Mouse (Mus musculus) mammary gland, adult 2 months (tissue): ENCODE data around the gene Blnk. TPM values are rescaled to one million over a fixed set of nuclear protein-coding genes. Genes with fewer than 3 reads are reported as not detected.

Source experiments
- polyA plus RNA-seq: library from polyadenylated mRNA; depleted of rRNA; stranded (reverse); fragments of >200 nt; gene quantifications from 2 replicates; pipeline ENCODE4 v1.2.3, GENCODE M21; 2012; ENCODE audit warnings: low replicate concordance; rRNA removed

Blnk gene
- 13.2 and 20.3 TPM in 2 replicates for polyA plus RNA-seq

DNA sequence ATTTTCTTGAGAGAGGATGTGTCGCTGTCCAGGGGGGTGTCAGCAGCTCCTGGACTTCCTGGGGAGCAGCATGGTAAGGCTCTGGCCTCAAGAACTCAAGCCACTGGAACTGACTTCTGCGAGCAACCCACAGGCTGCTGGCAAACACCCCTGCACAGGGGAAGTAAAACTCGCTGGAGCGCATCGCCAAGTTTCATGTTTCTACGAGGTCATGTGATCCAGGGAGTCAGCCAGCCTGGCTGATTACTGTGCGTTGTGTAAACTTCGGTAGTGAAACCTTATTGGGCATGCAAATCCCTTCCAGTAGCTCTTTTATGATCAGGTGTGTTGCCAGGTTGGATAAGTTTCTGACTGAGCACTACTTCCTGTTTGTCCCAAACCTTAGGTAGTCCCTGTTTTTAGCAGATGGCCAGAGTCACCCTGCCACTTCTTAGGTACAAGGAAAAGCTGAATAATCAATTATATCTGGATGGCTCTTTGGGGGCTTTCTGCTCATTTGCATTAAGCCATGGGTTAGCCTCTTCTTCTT is at the start of gene Blnk:
Gene Blnk, minus strand, starts transcription at position 479 of the 529 bp plus-strand sequence.

DNA sequence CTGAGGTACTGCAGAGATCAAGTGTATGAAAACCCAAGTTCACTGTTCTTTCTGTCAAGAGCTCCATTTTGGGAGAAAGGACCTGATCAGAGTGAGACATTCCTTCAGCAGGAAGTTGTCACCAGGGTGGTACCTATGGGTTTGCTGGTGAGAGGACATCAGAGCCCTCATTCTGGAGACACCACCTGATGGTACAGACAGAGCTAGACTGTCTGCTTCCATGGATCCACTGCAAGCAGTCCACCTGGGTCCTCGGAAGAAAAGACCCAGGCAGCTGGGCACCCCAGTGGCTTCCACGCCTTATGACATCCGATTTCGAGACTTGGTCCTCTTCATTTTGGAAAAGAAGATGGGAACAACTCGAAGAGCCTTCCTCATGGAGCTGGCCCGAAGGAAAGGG is 34.9 kb upstream of the Blnk start, which contains the start of gene Dntt:
Gene Dntt, plus strand, starts transcription at position 57 of the 400 bp plus-strand sequence.

GRCm38 (mm10) chr19:40894519-40895392 is 99.6 kb downstream of the Blnk start, which contains the start of gene Zfp518a:
Gene Zfp518a (plus strand): TSS chr19:40894705.

Other genes with a start within 250 kb of the Blnk start
- 0.01 and 0.06 TPM in 2 replicates for gene Cc2d2b, start 245.8 kb downstream of the Blnk start, polyA plus RNA-seq
- 7.9 and 8.9 TPM in 2 replicates for gene Ccnj, start 163.3 kb downstream of the Blnk start, polyA plus RNA-seq
- gene Zfp518a, start 99.8 kb downstream of the Blnk start, polyA plus RNA-seq = 0.57 and 1.6 TPM in 2 replicates
- gene Dntt, start 34.7 kb upstream of the Blnk start, polyA plus RNA-seq = 0.45 and 0.91 TPM in 2 replicates
- not detected in 2 replicates for gene Opalin, start 82.6 kb upstream of the Blnk start, polyA plus RNA-seq
- 0.03 TPM in 1 of 2 replicates, not detected in the other for gene Tll2, start 212.3 kb upstream of the Blnk start, polyA plus RNA-seq